Mouse (Mus musculus) c-Kit-negative CD71-positive TER-119-positive erythroid progenitor cells, embryonic 14.5 days (primary cell): ENCODE measurements at regions not wholly inside any gene's neighbourhood (a gene's known extent, or its start where the extent isn't known, plus 50 kb on each side); places are given as distances from the start of the nearest gene placed in this dataset.
A peak's percentile ranks its signal among the peaks of the same experiment; 100 is the strongest.

ENCODE experiments used
- DNase-seq: peaks from one replicate; pipeline ENCODE4 v3.0.0-alpha.2; 2013; ENCODE audit warnings: low read depth, low spot score

DNA sequence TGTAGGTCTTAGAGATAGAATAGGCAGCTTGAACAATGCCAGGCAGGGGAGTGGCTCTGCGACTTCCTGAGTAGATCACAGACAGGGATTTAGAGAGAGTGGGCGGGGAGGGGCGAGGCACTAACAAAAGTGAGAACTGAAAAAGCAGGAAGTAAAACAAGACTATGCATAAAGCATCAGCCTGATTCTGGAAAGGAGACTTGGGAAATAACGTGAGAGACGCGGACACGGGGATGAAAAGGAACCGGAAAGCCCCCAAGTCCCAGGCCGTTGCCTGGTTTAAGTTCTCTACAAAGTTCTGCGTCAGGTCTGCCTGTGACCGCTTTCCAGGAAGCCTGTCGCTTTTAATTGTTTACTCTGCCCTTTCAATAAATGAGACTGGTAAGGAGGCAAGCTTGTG, 86.3 kb downstream of the D16Ertd472e start:
- DNase-seq, result no peak

GRCm38 (mm10) chr16:78489604-78490003, 86.9 kb downstream of the D16Ertd472e start:
- no peak for DNase-seq

GRCm38 (mm10) chr16:78486531-78486930, 90.0 kb downstream of the D16Ertd472e start:
- DNase-seq, result no peak

DNA sequence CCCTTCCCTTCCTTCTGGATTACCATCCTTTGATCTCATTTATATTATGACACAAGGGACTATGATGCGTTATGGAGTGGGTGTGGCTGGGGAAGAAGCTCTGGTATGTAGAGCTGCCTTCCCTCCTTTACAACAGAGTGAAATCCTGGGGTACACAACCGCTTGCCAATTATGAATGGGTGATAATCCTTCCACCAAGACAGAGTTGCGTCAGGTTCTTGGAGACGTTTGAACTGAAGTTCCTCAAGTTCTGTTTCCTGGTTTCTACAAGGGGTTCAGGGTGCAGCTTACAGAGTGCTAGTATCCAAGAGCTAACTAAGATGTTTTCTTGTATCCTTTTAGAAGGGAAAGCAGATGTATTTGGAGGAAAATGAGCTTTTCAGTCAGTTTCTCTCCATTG, 92.2 kb downstream of the D16Ertd472e start:
- DNase-seq, result no peak

- no peak for DNase-seq
Measured at GRCm38 (mm10) chr16:78481571-78481970, 94.9 kb downstream of the D16Ertd472e start.

- no peak for DNase-seq
Measured at GRCm38 (mm10) chr16:78481065-78481464, 95.4 kb downstream of the D16Ertd472e start.

DNA sequence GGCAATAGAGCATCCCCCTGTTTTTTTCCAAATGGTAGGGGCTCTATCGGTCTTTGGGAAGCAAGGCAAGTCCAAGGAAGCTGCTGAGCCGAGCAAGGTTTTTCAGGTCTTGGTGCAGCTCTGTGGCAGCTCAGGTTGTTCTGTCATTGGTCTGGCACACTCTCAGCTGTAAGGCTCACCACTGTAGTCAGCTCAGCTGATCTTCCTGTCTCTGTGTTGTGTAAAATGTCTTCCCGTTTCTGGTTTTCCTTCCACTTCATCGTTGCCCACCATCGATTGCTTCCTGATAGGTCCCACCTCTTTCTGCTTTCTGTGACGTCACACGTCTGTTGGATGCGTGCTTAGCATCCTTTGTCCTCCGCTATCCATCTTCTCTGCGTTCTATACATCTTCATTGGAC, 96.2 kb downstream of the D16Ertd472e start:
- DNase-seq, result no peak

DNA sequence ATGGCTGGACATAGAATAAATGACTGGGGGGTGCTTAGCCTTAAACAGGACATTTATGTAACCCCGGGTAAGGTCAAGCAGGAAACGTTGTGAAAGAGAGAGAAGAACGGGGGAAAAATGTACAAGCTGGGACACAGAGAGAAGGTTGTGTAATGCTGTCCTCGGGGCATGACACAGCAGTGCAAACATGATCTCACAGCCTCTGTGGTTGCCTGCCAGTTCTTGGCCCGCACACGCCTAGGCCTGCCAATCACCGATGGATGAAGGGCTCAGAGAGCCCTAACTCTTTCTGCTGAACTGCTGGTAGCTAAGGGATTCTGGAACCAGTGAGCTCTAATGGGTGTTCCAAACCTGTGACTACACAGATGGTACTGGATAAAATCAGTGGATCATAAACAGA, 96.5 kb upstream of the Btg3 start:
- no peak for DNase-seq

DNA sequence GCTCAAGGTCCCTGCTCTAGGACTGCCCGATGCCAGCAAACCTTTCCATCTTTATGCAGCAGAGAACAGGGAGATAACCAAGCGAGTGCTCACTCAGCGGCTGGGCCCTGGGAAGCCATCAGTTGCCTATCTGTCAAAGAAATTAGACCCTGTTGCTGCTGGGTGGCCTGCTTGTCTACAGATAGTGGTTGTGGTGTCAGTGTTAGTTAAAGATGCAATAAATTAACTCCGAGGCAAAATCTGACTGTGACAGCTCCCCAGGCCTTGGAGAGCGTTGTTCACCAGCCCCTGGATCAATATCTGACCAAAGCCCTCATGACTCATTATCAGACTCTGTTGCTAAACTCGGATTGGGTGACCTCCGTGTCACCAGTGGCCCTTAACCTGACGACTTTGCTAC, 83.0 kb upstream of the Btg3 start:
- DNase-seq, result no peak

GRCm38 (mm10) chr16:78457731-78458151, 80.7 kb upstream of the Btg3 start:
- DNase-seq, result no peak

DNA sequence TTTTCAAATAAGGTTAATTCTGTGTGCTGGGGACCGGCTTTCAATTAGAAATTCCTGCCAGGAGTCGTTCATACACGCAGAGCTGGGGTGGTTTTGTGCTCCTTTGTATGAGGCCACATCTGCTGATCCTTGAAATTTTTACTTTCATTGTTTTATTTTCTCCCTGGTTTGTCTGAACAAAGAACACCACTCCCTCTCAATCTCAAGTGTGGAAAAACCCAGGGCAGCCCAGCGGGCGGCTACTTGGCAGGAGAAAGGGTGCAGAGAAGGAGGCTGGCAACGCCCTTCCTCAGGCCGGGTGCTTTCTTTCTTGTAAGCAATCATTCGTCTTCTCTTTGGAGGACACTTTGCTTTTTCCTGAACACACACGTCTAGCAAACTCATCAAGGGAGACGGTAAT, 79.4 kb upstream of the Btg3 start:
- no peak for DNase-seq

DNA sequence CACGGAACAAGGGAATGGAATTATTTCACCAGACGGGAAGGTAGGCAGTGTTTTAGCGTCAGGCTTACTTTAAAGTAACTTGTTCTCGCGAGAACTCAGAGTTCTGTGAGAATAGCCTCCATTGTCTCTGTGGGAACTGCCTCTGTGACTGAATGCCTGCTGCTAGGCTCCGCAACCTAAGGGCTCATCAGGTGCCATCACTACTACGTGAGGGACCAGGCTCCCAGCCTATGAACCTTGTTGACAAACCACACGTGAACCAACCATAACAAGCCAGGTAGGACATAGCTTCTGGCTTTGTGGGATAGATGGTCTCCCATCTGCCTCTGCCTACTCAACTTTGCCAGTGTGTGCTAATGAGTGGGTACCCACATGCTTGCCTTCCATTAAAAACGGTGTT, 77.5 kb upstream of the Btg3 start:
- DNase-seq, result no peak

DNA sequence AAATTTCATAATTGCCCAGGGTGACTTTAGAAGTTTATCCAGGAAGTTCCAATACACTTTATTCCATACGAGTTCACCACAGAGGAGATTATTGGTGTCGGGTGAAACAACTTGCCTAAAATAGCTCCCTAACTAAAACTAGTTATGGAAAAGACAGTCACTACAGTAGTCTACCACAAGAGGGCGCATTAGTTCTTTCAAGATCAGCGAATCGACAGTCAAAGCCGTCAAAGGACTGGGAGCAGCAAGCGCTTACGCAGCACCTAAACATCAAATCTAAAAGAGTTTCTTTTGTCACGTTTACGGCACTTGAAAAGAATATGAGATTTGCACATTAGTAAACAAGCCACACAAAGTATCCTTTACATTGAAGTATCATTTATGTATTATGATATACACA, 75.3 kb upstream of the Btg3 start:
- peak; percentile 1 for DNase-seq

- no peak for DNase-seq
Measured at GRCm38 (mm10) chr16:78451750-78452149, 74.8 kb upstream of the Btg3 start.

DNA sequence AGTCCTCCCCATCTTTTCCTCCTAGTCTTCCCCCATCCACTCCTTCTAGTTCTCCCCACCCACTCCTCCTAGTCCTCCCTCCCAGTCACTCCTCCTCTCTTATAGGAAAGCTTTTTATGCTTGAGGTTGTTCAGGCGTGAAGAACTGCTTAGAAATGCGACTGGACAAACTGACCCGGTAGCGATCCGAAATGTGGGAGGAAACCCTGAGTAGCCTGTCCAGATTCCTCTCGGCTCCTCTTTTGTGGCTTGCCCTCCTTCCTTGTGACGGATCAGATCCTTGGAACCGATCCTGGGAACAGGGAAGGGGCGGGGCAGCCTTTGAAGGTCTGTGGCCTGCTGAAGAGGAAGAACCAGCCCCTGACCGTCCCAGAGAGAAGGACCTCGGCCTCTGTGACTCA, 74.3 kb upstream of the Btg3 start:
- DNase-seq, result no peak

DNA sequence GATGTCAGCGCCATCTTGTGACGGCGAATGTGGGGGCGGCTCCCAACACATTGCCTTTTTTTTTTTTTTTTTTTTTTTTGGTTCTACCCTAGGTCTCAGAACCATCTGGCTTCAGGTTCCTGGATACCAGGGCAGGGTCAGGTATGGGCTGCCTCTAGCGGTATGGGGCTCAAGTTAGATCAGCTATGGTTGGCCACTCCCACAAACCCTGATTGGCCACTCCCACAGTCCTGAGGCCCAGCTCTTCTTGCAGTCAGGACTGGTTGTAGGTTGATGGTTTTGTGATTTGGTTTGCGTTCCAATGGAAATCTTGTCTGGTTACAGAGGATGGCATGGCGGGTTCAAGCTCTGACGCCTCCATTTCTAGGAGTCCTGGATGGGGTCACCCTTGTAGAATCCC, 72.2 kb upstream of the Btg3 start:
- no peak for DNase-seq

GRCm38 (mm10) chr16:78443262-78443661, 66.3 kb upstream of the Btg3 start:
- DNase-seq, result no peak

DNA sequence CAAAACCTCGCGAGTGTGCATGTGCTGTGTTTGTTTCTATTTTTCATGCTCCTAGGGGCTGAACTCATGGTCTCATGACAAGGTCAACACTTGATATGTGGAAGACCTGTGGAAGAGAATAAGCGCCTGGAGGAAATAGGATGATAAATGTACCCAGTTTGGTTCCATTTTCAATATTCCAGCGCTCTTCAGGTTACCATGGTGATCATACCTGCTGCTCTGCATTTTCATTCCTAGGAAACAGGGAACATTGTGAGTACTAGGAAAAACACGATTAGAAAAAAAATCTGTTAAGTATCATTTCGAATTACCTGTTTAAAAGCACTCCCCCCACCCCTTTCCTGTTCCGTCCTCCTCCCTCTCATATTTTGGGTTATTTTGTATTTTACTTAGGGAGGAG, 65.8 kb upstream of the Btg3 start:
- no peak for DNase-seq

GRCm38 (mm10) chr16:78441961-78442360, 65.0 kb upstream of the Btg3 start:
- no peak for DNase-seq

- no peak for DNase-seq
Measured at GRCm38 (mm10) chr16:78435707-78436106, 58.7 kb upstream of the Btg3 start.

GRCm38 (mm10) chr16:78427470-78428041, 50.6 kb upstream of the Btg3 start:
- DNase-seq, result no peak
